Mouse (Mus musculus) liver, embryonic 16.5 days (tissue): Measurements from ENCODE around the gene Wdfy3. TPM values are rescaled to one million over a fixed set of nuclear protein-coding genes. Genes with fewer than 3 reads are reported as not detected.

Experiments
- ATAC-seq: fragments of 200-750 bp; cut with Nextera tagmentation; 2 replicates; pipeline ENCODE4 v1.8.0; 2017; ENCODE audit warnings: low read depth, mild to moderate bottlenecking, moderate number of reproducible peaks, moderate library complexity
- H3K27ac ChIP-seq: fragments of 300-500 bp; sonication (generic); 2 replicates; pipeline ENCODE4 v1.5.1; 2014; ENCODE audit warnings: mild to moderate bottlenecking, low read length
- H3K27me3 ChIP-seq: fragments of 300-500 bp; sonication (generic); 2 replicates; pipeline ENCODE4 v1.6.1; 2014; ENCODE audit warnings: low read depth, low read length, mixed read lengths; ENCODE audit not compliant: control insufficient read depth, insufficient read depth
- H3K36me3 ChIP-seq: fragments of 300-500 bp; sonication (generic); 2 replicates; pipeline ENCODE4 v1.6.1; 2014; ENCODE audit warnings: mild to moderate bottlenecking; ENCODE audit not compliant: control insufficient read depth, insufficient read depth
- H3K4me1 ChIP-seq: fragments of 300-500 bp; sonication (generic); 2 replicates; pipeline ENCODE4 v1.6.1; 2014; ENCODE audit warnings: low read depth, low read length, mixed read lengths; ENCODE audit not compliant: control insufficient read depth
- H3K4me2 ChIP-seq: fragments of 300-500 bp; sonication (generic); 2 replicates; pipeline ENCODE4 v1.6.1; 2014; ENCODE audit warnings: low read depth, low read length, mixed read lengths
- H3K4me3 ChIP-seq: fragments of 300-500 bp; sonication (generic); 2 replicates; pipeline ENCODE4 v1.5.1; 2014; ENCODE audit warnings: low read depth, mild to moderate bottlenecking, low read length
- H3K9ac ChIP-seq: fragments of 300-500 bp; sonication (generic); 2 replicates; pipeline ENCODE4 v1.6.1; 2014; ENCODE audit warnings: low read depth, low read length
- H3K9me3 ChIP-seq: fragments of 300-500 bp; sonication (generic); replicated peaks from 2 replicates; pipeline ENCODE4 v1.6.1; 2016; ENCODE audit warnings: low read length; ENCODE audit not compliant: control insufficient read depth
- WGBS: fragments of 180-500 bp; shearing (Covaris S2); extraction: QIAGEN DNeasy Blood & Tissue Kit; methylation state at CpG from one replicate; pipeline ENCODE4 v1.1.7; 2014; ENCODE audit not compliant: insufficient replicate concordance; 5-methylcytosine and 5-hydroxymethylcytosine counted together
- polyA plus RNA-seq: library from polyadenylated mRNA; unstranded; fragments of >200 nt; fragmentation: Nextera tagmentation; extraction: Ambion mirVana; gene quantifications from 2 replicates; pipeline ENCODE4 v1.2.1, GENCODE M21; 2015

The Wdfy3 gene
- polyA plus RNA-seq, 1 experiment from 2014 or later: 4.4 TPM

GRCm38 (mm10) chr5:101836221-101836620 is 233.5 kb downstream of the Wdfy3 start:
- no peak overlapping the region for H3K4me2 ChIP-seq
- H3K36me3 ChIP-seq: peaks cover 7% of the 10 kb centered on the region
- no peak for ATAC-seq
- H3K9ac ChIP-seq: no peak overlapping the region
- H3K27me3 ChIP-seq: no peaks in the 10 kb centered on the region
- H3K27ac ChIP-seq: no peak overlapping the region
- no peaks in the 10 kb centered on the region for H3K9me3 ChIP-seq
- 82% methylated on average over 11 of the region's 11 CpGs for WGBS
- no peak overlapping the region for H3K4me3 ChIP-seq
- no peaks in the 10 kb centered on the region for H3K4me1 ChIP-seq

GRCm38 (mm10) chr5:101833875-101834274 is 235.8 kb downstream of the Wdfy3 start:
- Histone ChIP-seq H3K9me3 (no peaks in the 10 kb centered on the region), H3K9ac (no peak overlapping the region), H3K4me2 (no peak overlapping the region), H3K4me3 (no peak overlapping the region), H3K4me1 (no peaks in the 10 kb centered on the region), H3K36me3 (peaks cover 6% of the 10 kb centered on the region; the same call in 1 of the 2 replicates), H3K27me3 (no peaks in the 10 kb centered on the region), H3K27ac (no peak overlapping the region)
- ATAC-seq: no peak
- 65% methylated on average over 8 of the region's 8 CpGs for WGBS

- peaks cover 6% of the 10 kb centered on the region; the same call in 1 of the 2 replicates for H3K36me3 ChIP-seq
- H3K27ac ChIP-seq: no peak overlapping the region
- 76% methylated on average over 5 of the region's 5 CpGs for WGBS
- ATAC-seq: no peak
- H3K9me3 ChIP-seq: no peaks in the 10 kb centered on the region
- no peak overlapping the region for H3K9ac ChIP-seq
- H3K4me2 ChIP-seq: no peak overlapping the region
- no peaks in the 10 kb centered on the region for H3K4me1 ChIP-seq
- H3K4me3 ChIP-seq: no peak overlapping the region
- H3K27me3 ChIP-seq: no peaks in the 10 kb centered on the region
Observed at GRCm38 (mm10) chr5:101832991-101833390, 236.7 kb downstream of the Wdfy3 start.

GRCm38 (mm10) chr5:101832042-101832441 is 237.7 kb downstream of the Wdfy3 start:
- H3K4me1 ChIP-seq: no peaks in the 10 kb centered on the region

GRCm38 (mm10) chr5:101830180-101830579 is 239.5 kb downstream of the Wdfy3 start:
- Histone ChIP-seq H3K9ac (no peak overlapping the region), H3K27me3 (no peaks in the 10 kb centered on the region), H3K9me3 (no peaks in the 10 kb centered on the region), H3K27ac (no peak overlapping the region), H3K4me2 (no peak overlapping the region), H3K36me3 (peaks cover 2% of the 10 kb centered on the region; the same call in 1 of the 2 replicates), H3K4me3 (no peak overlapping the region), H3K4me1 (peaks cover 7% of the 10 kb centered on the region)
- no peak for ATAC-seq
- 70% methylated on average over 8 of the region's 8 CpGs for WGBS

More at GRCm38 (mm10) chr5:101832042-101832441, 237.7 kb downstream of the Wdfy3 start:
- H3K4me3 ChIP-seq: no peak overlapping the region
- no peak for ATAC-seq
- peaks cover 6% of the 10 kb centered on the region; the same call in 1 of the 2 replicates for H3K36me3 ChIP-seq
- no peaks in the 10 kb centered on the region for H3K9me3 ChIP-seq
- H3K9ac ChIP-seq: no peak overlapping the region
- WGBS: 80% methylated on average over 6 of the region's 6 CpGs
- H3K27me3 ChIP-seq: no peaks in the 10 kb centered on the region
- no peak overlapping the region for H3K27ac ChIP-seq
- no peak overlapping the region for H3K4me2 ChIP-seq

- 73% methylated on average over 3 of the region's 3 CpGs for WGBS
- no peak for ATAC-seq
Observed at GRCm38 (mm10) chr5:101828932-101829331, 240.8 kb downstream of the Wdfy3 start.

GRCm38 (mm10) chr5:101827477-101827876 is 242.2 kb downstream of the Wdfy3 start:
- Histone ChIP-seq H3K9ac (no peak overlapping the region), H3K27me3 (no peaks in the 10 kb centered on the region), H3K27ac (no peak overlapping the region), H3K36me3 (no peaks in the 10 kb centered on the region), H3K4me2 (no peak overlapping the region), H3K4me1 (peaks cover 7% of the 10 kb centered on the region), H3K4me3 (no peak overlapping the region), H3K9me3 (no peaks in the 10 kb centered on the region)
- ATAC-seq: no peak
- 32% methylated on average over 12 of the region's 12 CpGs for WGBS

More at GRCm38 (mm10) chr5:101828932-101829331, 240.8 kb downstream of the Wdfy3 start:
- no peak overlapping the region for H3K4me3 ChIP-seq
- no peaks in the 10 kb centered on the region for H3K9me3 ChIP-seq
- H3K36me3 ChIP-seq: no peaks in the 10 kb centered on the region
- no peak overlapping the region for H3K4me2 ChIP-seq
- no peaks in the 10 kb centered on the region for H3K27me3 ChIP-seq
- H3K4me1 ChIP-seq: peaks cover 7% of the 10 kb centered on the region
- no peak overlapping the region for H3K9ac ChIP-seq
- H3K27ac ChIP-seq: no peak overlapping the region

- no peaks in the 10 kb centered on the region for H3K36me3 ChIP-seq
- no peak overlapping the region for H3K9ac ChIP-seq
- H3K4me3 ChIP-seq: peak overlapping the region; percentile 9; the same call in 1 of the 2 replicates
- H3K27me3 ChIP-seq: no peaks in the 10 kb centered on the region
- H3K4me2 ChIP-seq: peak overlapping the region; percentile 53
- H3K9me3 ChIP-seq: no peaks in the 10 kb centered on the region
- peaks cover 7% of the 10 kb centered on the region for H3K4me1 ChIP-seq
- 9% methylated on average over 15 of the region's 15 CpGs for WGBS
- ATAC-seq: peak; percentile 71; the same call in 1 of the 2 replicates
- H3K27ac ChIP-seq: no peak overlapping the region
Observed at GRCm38 (mm10) chr5:101826531-101826970, 243.2 kb downstream of the Wdfy3 start.

- H3K9me3 ChIP-seq: no peaks in the 10 kb centered on the region
- peaks cover 7% of the 10 kb centered on the region for H3K4me1 ChIP-seq
- no peak overlapping the region for H3K27ac ChIP-seq
- H3K4me2 ChIP-seq: no peak overlapping the region
- no peak for ATAC-seq
- H3K36me3 ChIP-seq: no peaks in the 10 kb centered on the region
- no peak overlapping the region for H3K9ac ChIP-seq
- WGBS: 37% methylated on average over 13 of the region's 13 CpGs
- no peaks in the 10 kb centered on the region for H3K27me3 ChIP-seq
- H3K4me3 ChIP-seq: no peak overlapping the region
Observed at GRCm38 (mm10) chr5:101825111-101825911, 244.4 kb downstream of the Wdfy3 start.
